Mouse (Mus musculus) embryonic facial prominence, embryonic 13.5 days (tissue): ENCODE measurements around the gene Jup. TPM values are rescaled to one million over a fixed set of nuclear protein-coding genes. Genes with fewer than 3 reads are reported as not detected.
A peak's percentile ranks its signal among the peaks of the same experiment; 100 is the strongest.

Source experiments
- ATAC-seq: fragments of 200-750 bp; cut with Nextera tagmentation; 2 replicates; pipeline ENCODE4 v1.8.0; 2017; ENCODE audit warnings: low read depth; ENCODE audit not compliant: insufficient number of reproducible peaks, insufficient read depth, low FRiP score, low TSS enrichment
- H3K27ac ChIP-seq: fragments of 300-500 bp; sonication (generic); 2 replicates; pipeline ENCODE4 v1.5.1; 2015; ENCODE audit warnings: moderate library complexity, mild to moderate bottlenecking, inconsistent platforms
- H3K27me3 ChIP-seq: fragments of 300-500 bp; sonication (generic); 2 replicates; pipeline ENCODE4 v1.6.1; 2015; ENCODE audit warnings: mild to moderate bottlenecking, inconsistent platforms
- H3K36me3 ChIP-seq: fragments of 300-500 bp; sonication (generic); 2 replicates; pipeline ENCODE4 v1.6.1; 2015; ENCODE audit warnings: mild to moderate bottlenecking, inconsistent platforms
- H3K4me1 ChIP-seq: fragments of 300-500 bp; sonication (generic); 2 replicates; pipeline ENCODE4 v1.6.1; 2015; ENCODE audit warnings: inconsistent platforms
- H3K4me2 ChIP-seq: fragments of 300-500 bp; sonication (generic); 2 replicates; pipeline ENCODE4 v1.6.1; 2015; ENCODE audit warnings: moderate library complexity, mild to moderate bottlenecking, inconsistent platforms
- H3K4me3 ChIP-seq: fragments of 300-500 bp; sonication (generic); 2 replicates; pipeline ENCODE4 v1.5.1; 2015; ENCODE audit warnings: mild to moderate bottlenecking, inconsistent platforms
- H3K9ac ChIP-seq: fragments of 300-500 bp; sonication (generic); 2 replicates; pipeline ENCODE4 v1.6.1; 2015; ENCODE audit warnings: mild to moderate bottlenecking, inconsistent platforms
- H3K9me3 ChIP-seq: fragments of 300-500 bp; sonication (generic); 2 replicates; pipeline ENCODE4 v1.6.1; 2016; ENCODE audit warnings: inconsistent platforms
- WGBS: fragments of 180-500 bp; shearing (Covaris S2); methylation state at CpG from one replicate; pipeline ENCODE4 v1.1.7; 2015; ENCODE audit warnings: mixed read lengths; 5-methylcytosine and 5-hydroxymethylcytosine counted together
- polyA plus RNA-seq: library from polyadenylated mRNA; unstranded; fragments of >200 nt; fragmentation: Nextera tagmentation; extraction: Ambion mirVana; gene quantifications from 2 replicates; pipeline ENCODE4 v1.2.1, GENCODE M21; 2015

Jup gene
- polyA plus RNA-seq = 104 TPM in 2 replicates

DNA sequence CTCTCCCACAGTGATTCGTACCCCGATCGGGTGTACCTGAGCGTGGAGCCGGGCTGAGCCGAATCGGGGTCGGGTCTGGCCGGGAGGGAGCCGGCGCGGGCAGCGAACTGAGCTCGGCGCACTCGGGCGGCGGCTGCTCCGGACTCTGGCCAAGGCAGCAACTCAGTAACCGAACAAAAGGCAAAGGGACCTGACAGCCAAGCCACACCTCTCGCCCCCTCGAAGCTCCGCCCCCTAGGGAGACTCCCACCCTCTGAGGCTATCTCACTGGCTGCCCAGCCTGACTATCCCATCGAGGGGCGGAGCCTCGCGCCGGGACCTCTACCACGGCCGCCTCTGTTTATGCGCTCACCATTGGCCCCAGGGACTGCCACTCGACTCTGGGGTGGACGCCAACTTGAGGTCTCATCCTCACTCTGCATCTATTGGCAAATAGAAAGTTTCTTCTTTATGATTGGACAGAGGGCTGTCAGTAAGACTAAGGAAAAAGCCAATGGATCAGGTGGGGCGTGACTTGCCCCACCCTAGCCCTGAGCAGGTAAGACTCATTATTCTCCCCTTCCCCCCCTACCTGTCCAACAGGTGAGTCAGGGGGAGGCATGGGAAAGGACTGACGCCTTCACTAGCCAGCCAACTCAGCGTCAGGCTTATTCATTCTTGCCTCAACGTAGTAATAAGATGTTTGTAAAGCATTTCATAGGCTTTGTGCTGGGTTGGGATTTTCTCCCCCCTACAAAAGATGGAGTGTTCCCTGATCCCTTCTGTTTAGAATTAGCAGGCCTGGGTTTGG lies at the start of gene Jup:
TSS of gene Jup (minus strand) at position 164 of the 790 bp plus-strand sequence.
- Histone ChIP-seq H3K9ac (peak within 1 kb of the TSS; percentile 81), H3K27ac (peak within 1 kb of the TSS; percentile 65), H3K9me3 (no peaks in the 10 kb centered on the region), H3K27me3 (no peaks in the 10 kb centered on the region), H3K36me3 (no peaks in the 10 kb centered on the region), H3K4me3 (peak within 1 kb of the TSS; percentile 66), H3K4me2 (peak within 1 kb of the TSS; percentile 85), H3K4me1 (peaks cover 58% of the 10 kb centered on the region)
- ATAC-seq = peak; percentile 98
- under 1% methylated on average over 37 of the region's 37 CpGs for WGBS

DNA sequence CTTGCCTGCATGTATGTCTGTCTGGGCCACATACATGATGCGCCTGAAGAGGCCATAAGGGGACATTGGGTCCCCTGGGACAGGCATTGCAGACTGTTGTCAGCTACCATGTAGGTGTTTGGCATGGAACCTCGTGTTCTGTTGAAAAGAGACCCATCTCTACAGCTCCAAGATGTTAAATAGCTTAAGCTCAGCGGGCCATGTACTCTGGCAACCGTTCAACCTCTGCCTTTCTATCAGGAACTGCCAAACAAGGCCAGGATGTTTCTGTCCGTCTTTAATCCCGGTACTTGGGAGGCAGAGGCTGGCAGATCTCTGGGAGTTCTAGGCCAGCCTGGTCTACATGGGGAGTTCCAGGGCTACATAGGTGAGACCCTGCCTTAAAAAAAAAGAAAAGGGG lies 45.1 kb upstream of the Jup start:
- WGBS = 92% methylated on average over 6 of the region's 6 CpGs
- Histone ChIP-seq H3K4me3 (no peak overlapping the region), H3K4me1 (peaks cover 14% of the 10 kb centered on the region), H3K27ac (no peak overlapping the region), H3K4me2 (no peak overlapping the region), H3K36me3 (peaks cover 15% of the 10 kb centered on the region), H3K9me3 (no peaks in the 10 kb centered on the region), H3K9ac (no peak overlapping the region), H3K27me3 (no peaks in the 10 kb centered on the region)
- ATAC-seq = no peak

DNA sequence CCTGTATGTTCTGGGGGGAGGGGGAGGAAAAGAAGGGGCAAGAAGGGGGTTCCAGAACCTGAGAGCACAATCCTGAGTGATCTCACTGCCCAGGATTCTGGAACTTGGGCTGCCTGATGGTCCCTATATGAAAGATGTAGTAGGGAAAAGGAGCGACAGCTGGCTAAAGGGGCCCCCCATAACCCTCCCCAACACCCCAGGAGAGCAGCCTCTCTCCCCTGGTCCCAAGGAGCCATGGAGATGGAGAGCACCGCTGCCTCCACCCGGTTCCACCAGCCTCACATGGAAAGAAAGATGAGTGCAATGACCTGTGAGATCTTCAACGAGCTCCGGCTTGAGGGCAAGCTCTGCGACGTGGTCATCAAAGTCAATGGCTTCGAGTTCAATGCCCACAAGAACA lies 44.2 kb upstream of the Jup start, which contains the start of the genes Nt5c3b and Klhl10:
TSS of gene Nt5c3b (minus strand) at position 12 of the 400 bp plus-strand sequence.
TSS of gene Klhl10 (plus strand) at position 121 of the 400 bp plus-strand sequence.
- no peaks in the 10 kb centered on the region for H3K9me3 ChIP-seq
- peaks cover 14% of the 10 kb centered on the region for H3K4me1 ChIP-seq
- peak within 1 kb of the TSS; percentile 63 for H3K27ac ChIP-seq
- H3K27me3 ChIP-seq = no peaks in the 10 kb centered on the region
- 80% methylated on average over 8 of the region's 8 CpGs for WGBS
- H3K36me3 ChIP-seq = peaks cover 23% of the 10 kb centered on the region
- H3K4me3 ChIP-seq = peak within 1 kb of the TSS; percentile 82
- H3K9ac ChIP-seq = peak within 1 kb of the TSS; percentile 94
- H3K4me2 ChIP-seq = peak within 1 kb of the TSS; percentile 70
- no peak for ATAC-seq

DNA sequence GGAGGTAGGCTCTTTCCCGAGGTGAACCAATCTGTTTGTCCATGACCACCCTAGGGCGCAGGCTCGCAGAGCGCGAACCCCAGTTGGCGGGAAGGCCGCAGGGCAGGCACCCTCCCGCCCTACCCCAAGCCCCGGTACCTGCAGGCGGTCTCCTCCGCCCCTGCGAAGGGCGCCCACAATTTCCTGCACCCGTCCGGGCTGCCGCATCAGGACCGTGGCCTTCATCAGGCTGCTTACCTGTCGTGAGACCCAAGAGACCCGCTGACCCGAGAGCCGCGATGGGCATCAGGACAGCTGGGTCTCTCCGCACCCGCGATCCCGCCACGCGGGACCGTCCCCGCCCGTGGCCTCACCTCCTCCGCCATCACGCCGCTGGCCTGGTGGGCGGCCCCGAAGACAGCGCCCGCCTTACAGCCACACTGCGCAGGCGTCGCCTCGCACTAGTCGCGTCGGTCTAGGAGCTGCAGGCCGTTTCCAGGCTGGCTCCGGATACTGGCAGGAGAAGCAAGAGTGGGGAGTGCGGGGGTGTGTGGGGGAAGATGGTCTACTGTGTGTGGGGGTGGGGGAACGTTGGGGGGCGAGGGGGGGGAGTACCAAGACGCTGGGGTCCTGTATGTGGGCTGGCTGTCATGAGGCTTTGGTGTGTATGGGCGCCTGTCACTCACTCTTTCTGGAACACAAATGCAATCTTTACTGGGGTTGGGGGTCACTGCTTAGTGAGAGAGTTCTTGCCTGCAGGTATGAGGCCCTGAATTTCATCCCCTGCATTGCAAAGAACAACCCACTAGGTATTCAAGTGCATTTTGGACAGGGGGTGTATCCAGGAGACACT lies 43.3 kb upstream of the Jup start:
- H3K27me3 ChIP-seq = no peaks in the 10 kb centered on the region
- peak overlapping the region; percentile 94 for H3K9ac ChIP-seq
- H3K27ac ChIP-seq = peak overlapping the region; percentile 63
- peak overlapping the region; percentile 70 for H3K4me2 ChIP-seq
- H3K4me3 ChIP-seq = peak overlapping the region; percentile 82
- H3K36me3 ChIP-seq = peaks cover 32% of the 10 kb centered on the region
- no peaks in the 10 kb centered on the region for H3K9me3 ChIP-seq
- WGBS = under 1% methylated on average over 52 of the region's 52 CpGs
- peak; percentile 91 for ATAC-seq
- peaks cover 14% of the 10 kb centered on the region for H3K4me1 ChIP-seq

DNA sequence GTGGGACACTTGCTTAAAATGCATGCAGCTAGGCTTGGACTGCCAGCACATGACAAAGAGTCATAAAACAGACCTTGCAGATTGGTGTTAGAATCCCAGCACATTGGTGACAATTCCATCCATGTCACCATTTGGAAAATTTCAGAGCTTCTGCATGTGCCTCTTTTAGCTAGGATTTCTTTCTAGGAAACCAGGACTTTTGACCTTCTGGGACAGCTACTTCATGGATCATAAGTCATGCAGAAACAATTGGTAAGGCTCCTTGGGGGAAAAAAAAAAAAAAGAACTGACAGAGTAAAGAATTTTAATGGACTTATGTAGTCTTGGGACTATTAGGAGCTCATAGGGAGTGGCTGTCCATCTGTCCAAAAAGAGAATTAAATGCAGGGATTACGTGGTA lies 40.3 kb upstream of the Jup start:
- H3K9ac ChIP-seq = no peak overlapping the region
- H3K9me3 ChIP-seq = no peaks in the 10 kb centered on the region
- no peak for ATAC-seq
- H3K36me3 ChIP-seq = peaks cover 58% of the 10 kb centered on the region
- peaks cover 14% of the 10 kb centered on the region for H3K4me1 ChIP-seq
- WGBS = 92% methylated on average over 1 of the region's 1 CpGs
- no peak overlapping the region for H3K4me2 ChIP-seq
- H3K4me3 ChIP-seq = no peak overlapping the region
- no peaks in the 10 kb centered on the region for H3K27me3 ChIP-seq
- no peak overlapping the region for H3K27ac ChIP-seq

DNA sequence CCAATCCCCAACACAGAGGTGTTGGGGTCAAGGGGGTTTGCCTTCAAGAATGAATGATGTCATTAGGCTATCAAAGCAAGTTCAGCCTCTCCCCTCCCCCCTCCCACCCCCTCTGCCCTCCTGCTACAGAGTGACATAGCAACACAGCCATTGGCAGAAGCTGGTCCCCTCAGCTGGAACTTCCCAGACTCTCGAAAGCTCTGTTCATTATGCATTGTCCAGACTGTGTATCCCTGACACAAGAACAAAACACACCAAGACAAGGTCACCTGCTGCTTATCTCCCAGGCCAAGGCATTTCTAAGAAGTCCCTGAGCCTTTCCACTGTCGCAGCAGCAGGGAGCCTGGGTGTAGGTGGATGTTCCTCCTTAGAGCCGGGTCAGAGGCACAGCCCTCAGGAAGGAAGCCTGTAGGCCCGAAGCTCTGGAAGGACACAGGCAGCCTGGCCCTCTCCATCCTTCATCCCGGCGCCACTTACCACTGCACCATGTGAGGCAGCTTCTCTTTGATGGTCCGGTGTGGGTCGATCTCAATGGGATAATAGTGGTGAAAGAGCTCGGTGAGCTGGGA lies 38.2 kb upstream of the Jup start:
- no peak overlapping the region for H3K9ac ChIP-seq
- H3K27me3 ChIP-seq = no peaks in the 10 kb centered on the region
- no peak overlapping the region for H3K27ac ChIP-seq
- H3K4me3 ChIP-seq = no peak overlapping the region
- WGBS = 70% methylated on average over 9 of the region's 9 CpGs
- no peak overlapping the region for H3K4me2 ChIP-seq
- peaks cover 76% of the 10 kb centered on the region for H3K36me3 ChIP-seq
- ATAC-seq = no peak
- peaks cover 10% of the 10 kb centered on the region for H3K4me1 ChIP-seq
- H3K9me3 ChIP-seq = no peaks in the 10 kb centered on the region

DNA sequence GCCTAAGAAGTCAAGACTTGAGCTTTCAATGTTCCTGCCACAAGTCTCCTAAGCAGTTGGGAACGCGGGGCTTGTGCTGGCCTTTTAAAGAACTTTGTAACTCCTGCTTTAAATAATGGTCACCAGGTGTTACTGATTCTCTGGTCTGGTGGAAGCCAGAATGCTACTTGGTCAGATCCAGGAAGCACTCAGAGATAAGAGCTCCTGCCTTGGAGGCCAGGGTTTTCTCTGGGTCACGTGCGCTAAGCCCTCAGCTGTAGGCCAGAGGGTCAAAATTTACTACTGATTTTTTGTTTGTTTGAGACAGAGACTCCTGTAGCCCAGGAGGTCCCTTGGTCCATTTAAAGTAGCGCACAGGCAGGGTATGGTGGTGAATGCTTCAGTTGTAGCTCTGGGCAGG lies 34.4 kb upstream of the Jup start:
- Histone ChIP-seq H3K9me3 (no peaks in the 10 kb centered on the region), H3K36me3 (peaks cover 79% of the 10 kb centered on the region), H3K4me2 (no peak overlapping the region), H3K4me1 (no peaks in the 10 kb centered on the region), H3K27ac (no peak overlapping the region), H3K4me3 (no peak overlapping the region), H3K9ac (no peak overlapping the region), H3K27me3 (no peaks in the 10 kb centered on the region)
- ATAC-seq = no peak
- 86% methylated on average over 5 of the region's 5 CpGs for WGBS

DNA sequence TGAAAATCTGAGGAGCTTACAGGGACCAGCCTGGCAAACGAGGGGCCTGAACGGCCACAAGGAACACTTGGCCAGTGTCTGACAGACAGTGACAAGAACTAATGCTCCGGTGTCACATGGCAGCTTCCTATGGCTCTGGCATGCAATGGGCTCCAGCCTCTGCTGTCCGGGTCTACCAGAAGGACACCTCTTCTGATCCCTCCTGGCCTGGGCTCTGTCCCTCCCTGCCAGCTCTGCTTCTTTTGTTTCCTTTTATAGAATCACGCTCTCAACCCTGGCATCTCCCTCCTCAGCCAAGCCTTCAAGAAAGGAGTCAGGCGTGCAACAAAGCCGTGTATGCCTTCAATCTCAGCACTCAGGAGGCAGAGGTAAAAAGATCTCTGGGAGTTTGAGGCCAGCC lies 32.5 kb upstream of the Jup start:
- peaks cover 75% of the 10 kb centered on the region for H3K36me3 ChIP-seq
- H3K27me3 ChIP-seq = no peaks in the 10 kb centered on the region
- H3K4me3 ChIP-seq = no peak overlapping the region
- no peak for ATAC-seq
- H3K4me2 ChIP-seq = no peak overlapping the region
- no peaks in the 10 kb centered on the region for H3K4me1 ChIP-seq
- no peak overlapping the region for H3K9ac ChIP-seq
- 90% methylated on average over 7 of the region's 7 CpGs for WGBS
- H3K9me3 ChIP-seq = no peaks in the 10 kb centered on the region
- no peak overlapping the region for H3K27ac ChIP-seq

DNA sequence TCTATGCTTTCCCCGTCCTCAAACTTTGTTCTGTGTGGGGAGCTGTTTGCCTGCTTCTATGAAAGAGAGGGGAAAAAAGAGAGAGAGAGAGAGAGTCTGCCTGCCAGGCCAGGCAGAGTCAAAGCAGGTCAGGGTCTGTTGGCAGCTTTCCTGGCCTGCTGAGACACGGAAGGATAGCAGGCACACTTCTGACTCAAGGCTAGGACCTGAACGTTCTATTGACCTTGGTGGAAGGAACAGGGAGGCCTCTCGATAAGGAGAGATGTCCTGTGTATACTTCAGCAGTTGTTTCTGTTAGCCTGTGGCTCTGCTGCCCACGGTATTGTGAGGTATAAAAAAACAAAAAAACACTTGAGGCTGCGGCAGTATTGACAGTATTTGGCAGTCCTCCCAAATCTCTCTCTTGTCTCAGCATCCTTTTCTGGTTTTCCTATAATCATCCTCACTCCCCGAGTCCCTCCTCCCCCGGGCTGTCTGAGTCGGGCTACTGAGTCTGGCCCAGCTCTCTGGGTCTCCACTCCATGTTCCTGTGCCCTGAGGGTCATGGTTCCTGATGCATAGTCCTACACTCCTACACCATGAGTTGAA lies 31.1 kb upstream of the Jup start:
- Histone ChIP-seq H3K4me1 (no peaks in the 10 kb centered on the region), H3K9me3 (no peaks in the 10 kb centered on the region), H3K9ac (no peak overlapping the region), H3K27me3 (no peaks in the 10 kb centered on the region), H3K36me3 (peaks cover 78% of the 10 kb centered on the region), H3K4me2 (no peak overlapping the region), H3K27ac (no peak overlapping the region), H3K4me3 (no peak overlapping the region)
- WGBS = 72% methylated on average over 9 of the region's 9 CpGs
- no peak for ATAC-seq

DNA sequence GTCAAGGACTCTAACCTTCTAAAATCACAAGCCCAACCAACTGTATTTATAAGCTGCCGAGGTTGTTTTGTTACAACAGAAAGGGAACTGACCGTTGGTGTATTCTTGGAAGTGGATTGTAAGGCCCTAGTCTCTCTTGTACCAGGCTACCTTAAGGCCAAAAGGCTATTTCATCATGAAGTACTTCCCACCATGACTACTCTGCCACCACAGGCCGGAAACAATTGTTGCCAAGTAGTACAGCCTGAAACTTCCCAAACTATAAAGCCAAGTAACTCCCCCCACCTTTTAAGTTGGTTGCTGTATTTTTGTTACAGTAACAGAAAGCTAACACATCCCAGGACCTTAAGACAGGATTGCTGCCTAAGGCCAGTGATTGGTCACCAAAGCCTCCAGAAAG lies 29.3 kb upstream of the Jup start:
- Histone ChIP-seq H3K9ac (no peak overlapping the region), H3K4me3 (no peak overlapping the region), H3K36me3 (peaks cover 81% of the 10 kb centered on the region), H3K9me3 (no peaks in the 10 kb centered on the region), H3K27ac (no peak overlapping the region), H3K27me3 (no peaks in the 10 kb centered on the region), H3K4me1 (no peaks in the 10 kb centered on the region), H3K4me2 (no peak overlapping the region)
- 87% methylated on average over 3 of the region's 3 CpGs for WGBS
- no peak for ATAC-seq

DNA sequence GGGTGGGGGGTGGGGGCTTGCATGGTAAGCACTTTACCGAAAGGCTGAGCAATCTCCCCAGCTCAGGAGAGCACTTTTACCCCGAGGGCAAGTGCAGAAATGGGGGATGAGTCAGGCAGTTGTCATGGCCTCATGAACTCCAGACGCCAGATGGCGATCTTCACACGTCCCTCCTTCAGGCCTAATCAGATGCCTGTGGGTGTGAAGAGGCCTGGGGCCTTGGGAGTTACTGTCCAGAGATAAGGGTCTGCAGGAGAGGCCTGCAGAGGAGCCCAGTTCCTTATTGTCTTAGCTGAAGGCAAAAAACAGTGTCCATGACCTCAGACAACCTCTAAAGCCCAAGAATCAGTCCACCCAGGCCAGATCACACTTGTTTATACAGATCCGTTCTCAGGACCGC lies 28.3 kb upstream of the Jup start:
- Histone ChIP-seq H3K9ac (no peak overlapping the region), H3K4me2 (no peak overlapping the region), H3K9me3 (no peaks in the 10 kb centered on the region), H3K4me3 (no peak overlapping the region), H3K4me1 (peaks cover 3% of the 10 kb centered on the region; the same call in 1 of the 2 replicates), H3K36me3 (peaks cover 82% of the 10 kb centered on the region), H3K27me3 (no peaks in the 10 kb centered on the region), H3K27ac (peak overlapping the region; percentile 11; the same call in 1 of the 2 replicates)
- WGBS = 34% methylated on average over 7 of the region's 7 CpGs
- ATAC-seq = no peak
